Mouse (Mus musculus) kidney, postnatal 14 days (tissue): ENCODE measurements at regions not wholly inside any gene's neighbourhood (a gene's known extent, or its start where the extent isn't known, plus 50 kb on each side); places are given as distances from the start of the nearest gene placed in this dataset.
"Not testable (repeated sequence)": the region's sequence is repeated elsewhere in the genome, so short reads cannot be mapped to it uniquely, and the experiment has no call there.

Experiments
- DNase-seq: peaks from one replicate; pipeline ENCODE4 v3.0.0; 2022; ENCODE audit warnings: mixed read lengths

GRCm38 (mm10) chr6:95058017-95058416, 59.0 kb upstream of the Kbtbd8 start:
- DNase-seq, result peak; percentile 25

GRCm38 (mm10) chr6:95056222-95056621, 60.8 kb upstream of the Kbtbd8 start:
- no peak for DNase-seq

GRCm38 (mm10) chr6:95053717-95054382, 63.2 kb upstream of the Kbtbd8 start:
- DNase-seq, result peak; percentile 6

GRCm38 (mm10) chr6:95041351-95041750, 75.7 kb upstream of the Kbtbd8 start:
- DNase-seq, result not testable (repeated sequence)

GRCm38 (mm10) chr6:95024239-95024638, 92.8 kb upstream of the Kbtbd8 start:
- no peak for DNase-seq

- no peak for DNase-seq
Measured at GRCm38 (mm10) chr6:95021724-95022123, 95.3 kb upstream of the Kbtbd8 start.

- no peak for DNase-seq
Measured at GRCm38 (mm10) chr6:95017911-95018310, 99.1 kb upstream of the Kbtbd8 start.

- no peak for DNase-seq
Measured at GRCm38 (mm10) chr6:95017484-95017883, 99.6 kb upstream of the Kbtbd8 start.

- no peak for DNase-seq
Measured at GRCm38 (mm10) chr6:95013096-95013495, 103.9 kb upstream of the Kbtbd8 start.

- DNase-seq, result no peak
Measured at GRCm38 (mm10) chr6:95006485-95006884, 110.6 kb upstream of the Kbtbd8 start.

GRCm38 (mm10) chr6:95003716-95004115, 113.3 kb upstream of the Kbtbd8 start:
- no peak for DNase-seq

GRCm38 (mm10) chr6:94999562-94999961, 117.5 kb upstream of the Kbtbd8 start:
- DNase-seq, result no peak

GRCm38 (mm10) chr6:94999002-94999401, 118.0 kb upstream of the Kbtbd8 start:
- peak; percentile 63 for DNase-seq

GRCm38 (mm10) chr6:94998371-94998770, 118.7 kb upstream of the Kbtbd8 start:
- DNase-seq, result no peak

- DNase-seq, result no peak
Measured at GRCm38 (mm10) chr6:94994376-94994775, 122.7 kb upstream of the Kbtbd8 start.

GRCm38 (mm10) chr6:94987427-94987826, 129.6 kb upstream of the Kbtbd8 start:
- no peak for DNase-seq

GRCm38 (mm10) chr6:94986346-94986745, 130.7 kb upstream of the Kbtbd8 start:
- DNase-seq, result peak; percentile 39

GRCm38 (mm10) chr6:94984411-94984895, 132.6 kb upstream of the Kbtbd8 start:
- no peak for DNase-seq

- DNase-seq, result no peak
Measured at GRCm38 (mm10) chr6:94968683-94969082, 148.4 kb upstream of the Kbtbd8 start.

- DNase-seq, result peak; percentile 17
Measured at GRCm38 (mm10) chr6:94966962-94967361, 150.1 kb upstream of the Kbtbd8 start.

- no peak for DNase-seq
Measured at GRCm38 (mm10) chr6:94963204-94963603, 153.8 kb upstream of the Kbtbd8 start.

GRCm38 (mm10) chr6:94962411-94963087, 154.5 kb upstream of the Kbtbd8 start:
- DNase-seq, result no peak

- no peak for DNase-seq
Measured at GRCm38 (mm10) chr6:94961821-94962220, 155.2 kb upstream of the Kbtbd8 start.

GRCm38 (mm10) chr6:94957990-94958389, 159.1 kb upstream of the Kbtbd8 start:
- no peak for DNase-seq
